Mouse (Mus musculus): ENCODE data around the gene Fto.

DNA sequence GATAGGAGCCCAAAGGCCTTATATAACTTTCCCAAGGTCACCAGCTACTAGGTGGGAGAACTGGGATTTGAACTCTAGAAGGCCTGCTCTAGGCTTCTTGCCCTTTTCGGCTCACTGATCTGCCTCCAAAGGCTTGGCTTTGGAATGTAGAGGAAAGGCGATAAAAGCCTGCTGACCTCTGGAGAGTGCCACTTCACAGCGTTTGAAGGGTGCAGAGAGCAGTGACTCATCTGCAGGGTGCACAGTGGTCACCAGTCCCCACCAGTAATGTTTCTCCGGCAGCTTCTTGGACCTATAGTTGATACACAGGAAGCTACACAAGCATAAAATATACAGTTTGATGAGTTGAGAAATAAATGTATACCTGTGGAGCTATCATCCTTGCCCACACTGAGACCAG, 173.1 kb downstream of the Fto start:
- TF ChIP-seq CTCF (IDR thresholded peaks at IDR 0.05; ENCODE audit: low read depth) (no peak), EP300 (IDR thresholded peaks at IDR 0.05; ENCODE audit: low read depth) (no peak)

All from liver, embryonic 14.5 days (tissue).